Mouse (Mus musculus): ENCODE measurements at regions not wholly inside any gene's neighbourhood (a gene's known extent, or its start where the extent isn't known, plus 50 kb on each side); places are given as distances from the start of the nearest gene placed in this dataset.
A peak's percentile ranks its signal among the peaks of the same experiment; 100 is the strongest.

- TF ChIP-seq CTCF (IDR thresholded peaks at IDR 0.05; ENCODE audit: low read depth) (peak; percentile 18; the same call in 1 of the 2 replicates), EP300 (IDR thresholded peaks at IDR 0.05; ENCODE audit: low read depth) (no peak)
Observed at GRCm38 (mm10) chr5:16947430-16947829, 155.8 kb downstream of the Gm28710 start.
